ENCODE assay signal across 17 mouse cellular contexts in genomic region chr4:118234711-118235388, GRCm38 (mm10). TPM values are rescaled to one million over a fixed set of nuclear protein-coding genes. Genes with fewer than 3 reads are reported as not detected.
DNase-seq lines count a peak whose midpoint lies in the region; ATAC-seq and TF ChIP-seq lines count a peak whose summit lies in the region.
"Had no signal": no experiment of that assay in that cellular context is flagged by ENCODE, and none has a peak within 500 bp of the region (broad histone marks: within the 10 kb centered on the region; RNA-seq: fewer than 3 reads in every experiment).

No protein-coding gene starts in this region.

- ATAC-seq in heart, postnatal 0 days (ENCODE audit: insufficient read depth, low read depth) = peak; percentile 15; the same call in 1 of the 2 replicates
- ATAC-seq: hindbrain, embryonic 16.5 days; midbrain, embryonic 13.5 days had no signal

- H3K27me3 ChIP-seq in heart, postnatal 0 days (ENCODE audit: control insufficient read depth, insufficient read depth, low read length) = no peaks in the 10 kb centered on the region
- H3K27me3 ChIP-seq: liver, embryonic 13.5 days; midbrain, embryonic 13.5 days; neural tube, embryonic 13.5 days had no signal

- no peak overlapping the region for H3K4me2 ChIP-seq in heart, postnatal 0 days (ENCODE audit: low read depth, low read length)
- H3K4me2 ChIP-seq: liver, embryonic 13.5 days; midbrain, embryonic 13.5 days; neural tube, embryonic 13.5 days had no signal

- no peaks in the 10 kb centered on the region for H3K9me3 ChIP-seq in heart, postnatal 0 days (replicated peaks; ENCODE audit: control insufficient read depth, low read length)
- H3K9me3 ChIP-seq: heart, embryonic 10.5 days; liver, embryonic 13.5 days; midbrain, embryonic 13.5 days; neural tube, embryonic 13.5 days had no signal

- H3K27ac ChIP-seq in heart, postnatal 0 days (ENCODE audit: low read depth) = no peak overlapping the region; the same call in 1 of the 2 replicates
- H3K27ac ChIP-seq: heart, embryonic 10.5 days; left cerebral cortex, adult 2 months; liver, embryonic 13.5 days; midbrain, embryonic 13.5 days; neural tube, embryonic 13.5 days had no signal

- WGBS in heart, postnatal 0 days = 66% methylated on average over 11 of the region's 11 CpGs

- H3K4me3 ChIP-seq in heart, postnatal 0 days (ENCODE audit: low read depth, low read length) = no peak overlapping the region
- H3K4me3 ChIP-seq: erythroblast, embryonic 14.5 days; heart, embryonic 10.5 days; left cerebral cortex, adult 2 months; liver, embryonic 13.5 days; midbrain, embryonic 13.5 days; neural tube, embryonic 13.5 days had no signal

- peak; percentile 9 for DNase-seq in heart, postnatal 0 days (ENCODE audit: low spot score)
- no peak for DNase-seq in heart, postnatal 10 days
- DNase-seq in adrenal gland, adult 8-10 months = peak; percentile 42
- DNase-seq in kidney, adult 11 months = peak; percentile 89
- DNase-seq in kidney, postnatal 4 days = peak; percentile 40 to 69
- no peak for DNase-seq in layer of hippocampus, adult 18-20 months (ENCODE audit: low spot score in 2 of 2)
- DNase-seq in cerebellum, postnatal 4 days (ENCODE audit: low spot score in 2 of 2) = no peak
- no peak for DNase-seq in right cerebral cortex, postnatal 25 days
- DNase-seq: cerebellum, postnatal 25 days; liver, embryonic 13.5 days; right cerebral cortex, postnatal 4 days had no signal

- peaks cover 22% of the 10 kb centered on the region; the same call in 1 of the 2 replicates for H3K36me3 ChIP-seq in heart, postnatal 0 days (replicated peaks; ENCODE audit: control insufficient read depth, insufficient read depth, low read length)

- no peaks in the 10 kb centered on the region for H3K4me1 ChIP-seq in heart, postnatal 0 days (ENCODE audit: control insufficient read depth, insufficient read depth)
- H3K4me1 ChIP-seq: midbrain, embryonic 13.5 days had no signal

- TF ChIP-seq CTCF in heart, postnatal 0 days (IDR thresholded peaks at IDR 0.05; ENCODE audit: low read depth) = no peak

- TF ChIP-seq EP300 in heart, postnatal 0 days (IDR thresholded peaks at IDR 0.05; ENCODE audit: low read depth) = no peak

- intact Hi-C loops in heart, postnatal 10 days (cut with DNase I) = no loop called here

- no peak overlapping the region for H3K9ac ChIP-seq in heart, postnatal 0 days (replicated peaks; ENCODE audit: low read depth, low read length)
- H3K9ac ChIP-seq: liver, embryonic 13.5 days; midbrain, embryonic 13.5 days; neural tube, embryonic 13.5 days had no signal

RNA-seq across cellular contexts. Expression of gene Kdm4a, which starts 55.0 kb away (rescaled TPM):
- 30.0 and 45.5 TPM in 2 replicates for total RNA-seq in heart, postnatal 0 days (2014; rRNA removed; ENCODE audit: low replicate concordance)
- 15.3 and 17.8 TPM in 2 replicates for polyA plus RNA-seq in heart, postnatal 0 days (2015; fragmentation: Nextera tagmentation; extraction: Ambion mirVana)
- 10 to 100 TPM; 38.1 to 39.0 TPM for total RNA-seq in heart, postnatal 10 days (2021)
- total RNA-seq in adrenal gland, adult 8-10 months (2022) = 10 to 100 TPM; 39.7 to 56.1 (median 49.7) TPM
- total RNA-seq in layer of hippocampus, adult 18-20 months (2021) = 10 to 100 TPM; 42.5 to 44.2 TPM

RNA-seq across cellular contexts. Expression of gene Ptprf, which starts 56.4 kb away (rescaled TPM):
- total RNA-seq in heart, postnatal 0 days (2014; rRNA removed; ENCODE audit: low replicate concordance) = 33.7 and 40.8 TPM in 2 replicates
- polyA plus RNA-seq in heart, postnatal 0 days (2015; fragmentation: Nextera tagmentation; extraction: Ambion mirVana) = 5.2 and 5.9 TPM in 2 replicates
- total RNA-seq in heart, postnatal 10 days (2021) = 10 to 100 TPM; 22.6 to 29.3 TPM
- 10 to 100 TPM; 49.6 to 81.8 (median 63.1) TPM for total RNA-seq in adrenal gland, adult 8-10 months (2022)
- total RNA-seq in layer of hippocampus, adult 18-20 months (2021) = 10 to 100 TPM; 67.6 to 77.5 TPM

Comparison
In these comparisons a context has a peak if more than half of its experiments do, and no peak if none do; other contexts are left out.
1. DNase-seq: peak in heart, postnatal 0 days (single experiment), adrenal gland, adult 8-10 months (single experiment), kidney, adult 11 months (single experiment) and kidney, postnatal 4 days (2 of 2); none in heart, postnatal 10 days (0 of 2), layer of hippocampus, adult 18-20 months (0 of 2), cerebellum, postnatal 4 days (0 of 2) and right cerebral cortex, postnatal 25 days (single experiment).